5 mouse cellular contexts compared by ENCODE assay signal in genomic region chr11:86813256-86813655, GRCm38 (mm10). TPM values are rescaled to one million over a fixed set of nuclear protein-coding genes. Genes with fewer than 3 reads are reported as not detected.
DNase-seq lines count a peak whose midpoint lies in the region.

No protein-coding gene starts in this region.

- DNase-seq in T-cell, adult 2 months (ENCODE audit: low spot score) = peak; percentile 40
- peak; percentile 37 to 77 for DNase-seq in adrenal gland, adult (ENCODE audit: inconsistent age in 2 of 2, low spot score in 1 of 2)
- peak; percentile 55 for DNase-seq in adrenal gland, adult 2 months
- DNase-seq in adrenal gland, adult 8-10 months = peak; percentile 35
- peak; percentile 79 for DNase-seq in heart, adult 11 months

RNA-seq across cellular contexts. Expression of gene Dhx40, which starts 5.7 kb away (rescaled TPM):
- 10 to 100 TPM; 29.3 to 33.2 TPM for total RNA-seq in adrenal gland, adult 2 months (2021)
- 2.4 and 3.1 TPM in 2 replicates for polyA plus RNA-seq in adrenal gland, adult 2 months (2012; rRNA removed)
- 10 to 100 TPM; 29.7 to 35.1 (median 32.2) TPM for total RNA-seq in adrenal gland, adult 8-10 months (2022)

RNA-seq across cellular contexts. Expression of gene Cltc, which starts 55.9 kb away (rescaled TPM):
- total RNA-seq in adrenal gland, adult 2 months (2021) = 100 to 1,000 TPM; 256 to 440 TPM
- 63.5 and 81.1 TPM in 2 replicates for polyA plus RNA-seq in adrenal gland, adult 2 months (2012; rRNA removed)
- 100 to 1,000 TPM; 283 to 302 (median 294) TPM for total RNA-seq in adrenal gland, adult 8-10 months (2022)

Comparison
In these comparisons a context has a peak if more than half of its experiments do, and no peak if none do; other contexts are left out.
1. Peak in every context shown above with its lines: DNase-seq.